Mouse (Mus musculus) heart, postnatal 14 days (tissue): Measurements from ENCODE around the gene Olfr62. TPM values are rescaled to one million over a fixed set of nuclear protein-coding genes. Genes with fewer than 3 reads are reported as not detected.

Source experiments
- DNase-seq, 2 experiments: peaks; one replicate each; pipeline ENCODE4 v3.0.0; 2021 to 2022
- intact Hi-C: fragments of 180-260 bp; cut with DNase I; formaldehyde crosslinking; loops from one replicate; pipeline ENCODE4 v1.15.1; 2025
- long read RNA-seq, 2 experiments: library from polyadenylated mRNA; stranded (forward); transcript quantifications; one replicate each; pipeline ENCODE4 v2.0.0; 2021
- total RNA-seq, 2 experiments: library from RNA; stranded (reverse); gene quantifications; 2 replicates each; pipeline ENCODE4 v1.2.3; 2021

The Olfr62 gene
- total RNA-seq: not detected
- long read RNA-seq, experiment 1: 0 reads
- long read RNA-seq, experiment 2: 0 reads

- intact Hi-C loops: no loop called here
- DNase-seq: no peak
Measured at GRCm38 (mm10) chr4:118658652-118659051, at the start of gene Olfr62. Olfr62 (plus strand) TSS chr4:118658952.

- intact Hi-C loops: no loop called here
- no peak for DNase-seq
Measured at GRCm38 (mm10) chr4:118609836-118610235, 48.9 kb upstream of the Olfr62 start.

GRCm38 (mm10) chr4:118612619-118613018 lies 46.1 kb upstream of the Olfr62 start:
- DNase-seq: peak; percentile 25 to 44
- intact Hi-C loops: no loop called here

GRCm38 (mm10) chr4:118615412-118615811 lies 43.3 kb upstream of the Olfr62 start:
- no peak for DNase-seq
- intact Hi-C loops: no loop called here

- intact Hi-C loops: loop anchor here (10.0 kb wide), 1 partner anchor 554 kb away; the partner anchor contains the start of gene Zfp691
- DNase-seq: peak; percentile 81 to 92
Measured at GRCm38 (mm10) chr4:118620279-118620966, 38.3 kb upstream of the Olfr62 start, which contains the start of the genes Cfap57 and Ebna1bp2. Cfap57 (minus strand) TSS chr4:118620777. Ebna1bp2 (plus strand) TSS chr4:118620799.

- intact Hi-C loops: loop anchor here (10.0 kb wide), 1 partner anchor 554 kb away; the partner anchor contains the start of gene Zfp691
Measured at GRCm38 (mm10) chr4:118620967-118621320, 37.8 kb upstream of the Olfr62 start.

GRCm38 (mm10) chr4:118621781-118622180 lies 37.0 kb upstream of the Olfr62 start:
- DNase-seq: no peak
- intact Hi-C loops: loop anchor here (10.0 kb wide), 1 partner anchor 553 kb away; the partner anchor contains the start of gene Zfp691

More at GRCm38 (mm10) chr4:118620967-118621320, 37.8 kb upstream of the Olfr62 start:
- no peak for DNase-seq

GRCm38 (mm10) chr4:118630261-118630660 lies 28.5 kb upstream of the Olfr62 start:
- intact Hi-C loops: no loop called here
- no peak for DNase-seq

- DNase-seq: peak; percentile 16 to 38
- intact Hi-C loops: no loop called here
Measured at GRCm38 (mm10) chr4:118642346-118643190, 16.2 kb upstream of the Olfr62 start.

GRCm38 (mm10) chr4:118645234-118645633 lies 13.5 kb upstream of the Olfr62 start:
- intact Hi-C loops: loop anchor here (2.0 kb wide), 1 partner anchor 344 kb away; no protein-coding TSS in a partner anchor
- peak; percentile 40 to 72 for DNase-seq

- intact Hi-C loops: no loop called here
Measured at GRCm38 (mm10) chr4:118687086-118687485, 28.3 kb downstream of the Olfr62 start.

GRCm38 (mm10) chr4:118692412-118692973 lies 33.7 kb downstream of the Olfr62 start, which contains the start of gene Olfr1342:
Olfr1342 (minus strand) TSS chr4:118692756.
- no peak for DNase-seq
- intact Hi-C loops: no loop called here

More at GRCm38 (mm10) chr4:118687086-118687485, 28.3 kb downstream of the Olfr62 start:
- DNase-seq: no peak

GRCm38 (mm10) chr4:118693812-118694211 lies 35.1 kb downstream of the Olfr62 start:
- no peak for DNase-seq
- intact Hi-C loops: no loop called here

- no peak for DNase-seq
- intact Hi-C loops: no loop called here
Measured at GRCm38 (mm10) chr4:118703223-118703622, 44.5 kb downstream of the Olfr62 start, which contains the start of gene Olfr1341. Olfr1341 (plus strand) TSS chr4:118703523.

- no peak for DNase-seq
- intact Hi-C loops: no loop called here
Measured at GRCm38 (mm10) chr4:118708086-118708485, 49.3 kb downstream of the Olfr62 start.

GRCm38 (mm10) chr4:118711656-118712055 lies 52.9 kb downstream of the Olfr62 start:
- intact Hi-C loops: no loop called here
- no peak for DNase-seq
